Mouse (Mus musculus) limb, embryonic 13.5 days (tissue): ENCODE results near the gene Fam104a. TPM values are rescaled to one million over a fixed set of nuclear protein-coding genes. Genes with fewer than 3 reads are reported as not detected.
A peak's percentile ranks its signal among the peaks of the same experiment; 100 is the strongest.

ENCODE experiments used
- ATAC-seq: fragments of 200-750 bp; cut with Nextera tagmentation; 2 replicates; pipeline ENCODE4 v1.8.0; 2017; ENCODE audit warnings: low read depth, moderate number of reproducible peaks, moderate TSS enrichment; ENCODE audit not compliant: low FRiP score
- H3K27ac ChIP-seq: fragments of 300-500 bp; sonication (generic); 2 replicates; pipeline ENCODE4 v1.5.1; 2015; ENCODE audit warnings: inconsistent platforms, mild to moderate bottlenecking, moderate library complexity
- H3K27me3 ChIP-seq: fragments of 300-500 bp; sonication (generic); 2 replicates; pipeline ENCODE4 v1.6.1; 2015; ENCODE audit warnings: mild to moderate bottlenecking, inconsistent platforms
- H3K36me3 ChIP-seq: fragments of 300-500 bp; sonication (generic); 2 replicates; pipeline ENCODE4 v1.6.1; 2015; ENCODE audit warnings: inconsistent platforms, mild to moderate bottlenecking, moderate library complexity
- H3K4me1 ChIP-seq: fragments of 300-500 bp; sonication (generic); 2 replicates; pipeline ENCODE4 v1.6.1; 2015; ENCODE audit warnings: inconsistent platforms
- H3K4me2 ChIP-seq: fragments of 300-500 bp; sonication (generic); replicated peaks from 2 replicates; pipeline ENCODE4 v1.6.1; 2015; ENCODE audit warnings: inconsistent platforms, mild to moderate bottlenecking, moderate library complexity
- H3K4me3 ChIP-seq: fragments of 300-500 bp; sonication (generic); 2 replicates; pipeline ENCODE4 v1.5.1; 2015; ENCODE audit warnings: moderate library complexity, mild to moderate bottlenecking, inconsistent platforms
- H3K9ac ChIP-seq: fragments of 300-500 bp; sonication (generic); 2 replicates; pipeline ENCODE4 v1.6.1; 2015; ENCODE audit warnings: mild to moderate bottlenecking, inconsistent platforms
- H3K9me3 ChIP-seq: fragments of 300-500 bp; sonication (generic); 2 replicates; pipeline ENCODE4 v1.6.1; 2016; ENCODE audit warnings: inconsistent platforms
- WGBS: fragments of 180-500 bp; shearing (Covaris S2); methylation state at CpG from one replicate; pipeline ENCODE4 v1.1.7; 2015; 5-methylcytosine and 5-hydroxymethylcytosine counted together
- polyA plus RNA-seq: library from polyadenylated mRNA; unstranded; fragments of >200 nt; fragmentation: Nextera tagmentation; extraction: Ambion mirVana; gene quantifications from 2 replicates; pipeline ENCODE4 v1.2.1, GENCODE M21; 2015

Fam104a gene
- polyA plus RNA-seq, 1 experiment from 2014 or later: 48.0 TPM

DNA sequence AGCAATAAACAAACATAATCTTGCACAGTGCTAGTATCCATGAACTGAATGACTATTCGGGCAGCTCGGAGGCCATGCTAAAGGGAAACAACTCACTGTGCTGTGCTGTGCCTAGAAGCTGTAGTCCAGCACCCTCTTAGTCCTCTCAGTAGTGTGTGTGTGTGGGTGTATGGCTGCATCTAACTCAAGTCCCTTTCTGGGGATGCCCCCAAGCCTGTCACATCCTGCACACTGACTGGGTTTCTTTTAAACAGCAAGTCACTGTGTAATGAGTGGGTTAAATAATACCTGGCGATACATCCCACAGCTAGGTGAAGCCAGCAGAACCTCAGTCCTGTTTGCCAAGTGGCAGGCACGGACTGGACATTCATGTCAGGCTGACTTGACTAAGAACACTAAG lies 25.2 kb downstream of the Fam104a start:
- Histone ChIP-seq H3K9ac (no peak overlapping the region; the same call in 1 of the 2 replicates), H3K4me3 (no peak overlapping the region), H3K4me1 (peaks cover 20% of the 10 kb centered on the region), H3K9me3 (no peaks in the 10 kb centered on the region), H3K27ac (no peak overlapping the region), H3K4me2 (no peak overlapping the region), H3K27me3 (no peaks in the 10 kb centered on the region), H3K36me3 (peaks cover 97% of the 10 kb centered on the region)
- no peak; the same call in 1 of the 2 replicates for ATAC-seq
- WGBS: 80% methylated on average over 4 of the region's 4 CpGs

DNA sequence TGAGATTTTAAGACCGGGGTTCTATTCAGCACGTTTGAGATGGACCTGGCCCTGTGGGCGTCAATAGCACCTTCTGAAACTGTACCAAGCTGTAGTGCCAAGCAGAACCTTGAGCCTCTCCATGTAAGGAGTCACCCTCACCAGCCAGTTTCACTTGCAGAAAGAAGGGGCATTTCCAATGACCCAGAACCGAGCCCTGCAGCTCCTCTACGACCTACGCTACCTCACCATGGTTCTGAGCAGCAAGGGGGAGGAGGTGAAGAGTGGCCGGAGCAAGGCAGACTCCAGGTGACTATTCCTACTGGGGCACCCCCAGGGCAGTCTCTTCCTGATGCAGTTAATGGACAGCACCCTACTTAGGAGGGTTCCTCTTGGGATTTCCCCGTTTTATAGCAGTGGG lies 25.6 kb downstream of the Fam104a start:
- peaks cover 97% of the 10 kb centered on the region for H3K36me3 ChIP-seq
- no peak overlapping the region for H3K27ac ChIP-seq
- peaks cover 24% of the 10 kb centered on the region for H3K4me1 ChIP-seq
- no peaks in the 10 kb centered on the region for H3K27me3 ChIP-seq
- ATAC-seq: no peak
- WGBS: 85% methylated on average over 8 of the region's 8 CpGs
- no peak overlapping the region; the same call in 1 of the 2 replicates for H3K9ac ChIP-seq
- H3K9me3 ChIP-seq: no peaks in the 10 kb centered on the region
- no peak overlapping the region for H3K4me3 ChIP-seq
- H3K4me2 ChIP-seq: no peak overlapping the region

DNA sequence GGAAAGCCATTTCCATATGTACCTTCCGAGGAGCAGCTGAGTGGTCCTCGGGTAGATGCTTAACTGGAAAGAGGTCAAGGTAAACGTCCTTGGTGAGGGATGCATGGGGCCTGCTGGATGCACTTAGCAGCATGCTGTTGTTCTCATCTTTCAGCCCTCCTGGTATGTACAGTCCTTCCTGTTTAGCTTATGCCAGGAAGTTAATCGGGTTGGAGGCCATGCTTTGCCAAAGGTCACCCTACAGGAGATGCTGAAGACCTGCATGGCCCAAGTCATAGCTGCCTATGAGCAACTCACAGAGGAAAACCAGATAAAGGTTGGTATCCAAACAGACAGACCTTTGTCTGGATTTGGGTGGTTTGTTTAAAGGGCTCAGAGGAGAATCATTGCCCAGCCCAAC lies 26.7 kb downstream of the Fam104a start:
- Histone ChIP-seq H3K36me3 (peaks cover 99% of the 10 kb centered on the region), H3K4me1 (peaks cover 26% of the 10 kb centered on the region), H3K27me3 (no peaks in the 10 kb centered on the region), H3K9me3 (no peaks in the 10 kb centered on the region), H3K4me2 (no peak overlapping the region), H3K9ac (no peak overlapping the region), H3K4me3 (no peak overlapping the region), H3K27ac (no peak overlapping the region)
- no peak for ATAC-seq
- 66% methylated on average over 4 of the region's 4 CpGs for WGBS

DNA sequence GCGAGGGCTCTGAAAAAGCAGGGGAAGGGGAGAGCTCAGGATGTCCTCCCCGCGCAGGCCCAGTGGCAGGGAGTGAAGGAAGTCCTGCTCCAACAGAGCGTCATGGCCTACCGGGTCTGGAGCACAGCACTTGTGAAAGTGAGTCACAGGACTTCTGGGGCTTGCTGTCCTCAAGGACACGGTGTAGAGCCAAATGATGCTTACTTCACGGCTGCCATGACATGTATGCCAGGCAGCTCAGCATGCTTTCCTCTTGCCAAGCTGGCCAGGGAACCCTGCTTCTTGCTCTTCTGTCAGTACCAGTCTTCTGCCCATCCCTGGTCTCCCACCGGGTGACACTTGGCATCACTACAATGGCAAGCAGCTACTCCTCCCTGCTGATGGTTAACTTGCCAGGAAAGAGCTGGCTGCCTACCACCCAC lies 27.4 kb downstream of the Fam104a start:
- Histone ChIP-seq H3K4me2 (no peak overlapping the region), H3K4me1 (peaks cover 33% of the 10 kb centered on the region), H3K9ac (no peak overlapping the region), H3K36me3 (peaks cover 98% of the 10 kb centered on the region), H3K27ac (no peak overlapping the region), H3K4me3 (no peak overlapping the region), H3K9me3 (no peaks in the 10 kb centered on the region), H3K27me3 (no peaks in the 10 kb centered on the region)
- WGBS: 91% methylated on average over 8 of the region's 8 CpGs
- no peak for ATAC-seq

DNA sequence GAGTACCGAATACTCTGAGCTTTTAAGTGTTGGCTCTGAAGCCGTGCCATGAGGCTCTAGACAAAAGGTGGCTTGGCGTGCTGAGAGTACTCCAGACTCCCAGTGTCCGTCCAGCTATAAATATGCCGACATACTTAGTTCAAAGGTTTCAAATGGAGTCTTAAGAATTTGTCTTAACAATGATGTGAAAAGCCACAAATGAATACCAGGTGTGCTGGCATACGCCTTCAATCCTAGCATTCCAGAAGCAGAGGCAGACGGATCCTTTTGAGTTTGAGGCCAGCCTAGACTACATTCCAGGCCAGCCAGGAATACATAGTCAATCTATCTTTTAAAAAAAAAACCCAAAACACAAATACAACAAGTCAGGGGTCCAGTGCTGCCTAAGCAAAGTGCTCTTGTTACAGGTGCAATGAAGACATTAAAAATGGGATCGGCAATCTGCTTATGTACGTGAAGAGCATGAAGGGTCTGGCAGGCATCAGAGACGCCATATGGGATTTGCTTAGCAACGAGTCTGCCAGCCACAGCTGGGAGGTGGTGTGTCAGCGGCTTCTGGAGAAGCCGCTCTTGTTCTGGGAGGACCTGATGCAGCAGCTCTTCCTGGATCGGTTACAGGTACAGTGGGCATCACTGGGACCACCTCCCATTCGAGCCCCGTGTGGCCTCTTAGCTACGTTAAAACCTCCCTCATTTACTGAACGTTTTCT lies 29.2 kb downstream of the Fam104a start:
- Histone ChIP-seq H3K4me2 (no peak overlapping the region), H3K36me3 (peaks cover 80% of the 10 kb centered on the region), H3K27ac (peak overlapping the region; percentile 83), H3K9ac (no peak overlapping the region), H3K4me1 (peaks cover 49% of the 10 kb centered on the region), H3K9me3 (no peaks in the 10 kb centered on the region), H3K27me3 (no peaks in the 10 kb centered on the region), H3K4me3 (no peak overlapping the region)
- ATAC-seq: no peak
- WGBS: 32% methylated on average over 18 of the region's 18 CpGs

- H3K9me3 ChIP-seq: no peaks in the 10 kb centered on the region
- 68% methylated on average over 15 of the region's 15 CpGs for WGBS
- no peak overlapping the region for H3K4me2 ChIP-seq
- no peak for ATAC-seq
- H3K4me3 ChIP-seq: no peak overlapping the region
- no peaks in the 10 kb centered on the region for H3K27me3 ChIP-seq
- peaks cover 74% of the 10 kb centered on the region for H3K36me3 ChIP-seq
- peak overlapping the region; percentile 83 for H3K27ac ChIP-seq
- peaks cover 49% of the 10 kb centered on the region for H3K4me1 ChIP-seq
- H3K9ac ChIP-seq: 0 out of 2 replicates have a peak overlapping the region, but pooled peaks have one; percentile 13
Measured at GRCm38 (mm10) chr11:113654105-113654504, 29.9 kb downstream of the Fam104a start.

DNA sequence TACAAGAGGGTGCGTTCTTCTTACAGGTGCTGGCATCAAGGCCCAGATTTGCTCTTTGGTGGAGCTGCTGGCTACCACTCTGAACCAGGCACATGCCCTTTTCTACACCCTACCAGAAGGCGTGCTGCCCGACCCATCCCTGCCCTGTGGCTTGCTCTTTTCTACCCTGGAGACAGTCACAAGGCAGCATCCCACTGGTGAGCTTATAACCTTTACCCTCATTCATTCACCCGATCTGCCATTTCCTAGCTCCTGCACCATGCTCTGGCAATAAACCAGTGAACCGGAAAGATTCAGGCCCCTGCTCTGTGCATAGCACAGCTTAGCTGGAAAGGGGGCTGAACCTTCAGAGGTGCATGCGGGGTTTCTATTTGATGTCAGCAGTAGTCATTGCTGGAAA lies 31.4 kb downstream of the Fam104a start:
- H3K4me1 ChIP-seq: peaks cover 62% of the 10 kb centered on the region
- H3K4me2 ChIP-seq: no peak overlapping the region
- no peak overlapping the region for H3K27ac ChIP-seq
- H3K9me3 ChIP-seq: no peaks in the 10 kb centered on the region
- WGBS: 87% methylated on average over 6 of the region's 6 CpGs
- H3K36me3 ChIP-seq: peaks cover 58% of the 10 kb centered on the region
- H3K9ac ChIP-seq: no peak overlapping the region
- H3K27me3 ChIP-seq: no peaks in the 10 kb centered on the region
- ATAC-seq: no peak
- H3K4me3 ChIP-seq: no peak overlapping the region

DNA sequence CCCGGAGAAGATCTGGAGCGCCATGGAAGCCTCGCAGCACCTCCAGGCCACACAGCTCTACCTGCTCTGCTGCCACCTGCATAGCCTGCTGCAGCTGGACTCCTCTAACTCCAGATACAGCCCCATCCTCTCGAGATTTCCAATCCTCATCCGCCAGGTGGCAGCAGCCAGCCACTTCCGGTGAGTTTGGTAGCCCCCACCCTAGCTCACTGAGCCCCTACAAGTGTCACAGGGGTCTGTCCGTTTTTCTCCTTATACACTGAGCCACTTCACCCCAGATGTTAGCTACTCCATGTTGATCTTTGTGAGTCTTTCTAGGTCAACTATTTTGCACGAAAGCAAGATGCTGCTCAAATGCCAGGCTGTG lies 32.1 kb downstream of the Fam104a start:
- Histone ChIP-seq H3K9me3 (no peaks in the 10 kb centered on the region), H3K4me3 (no peak overlapping the region), H3K27me3 (no peaks in the 10 kb centered on the region), H3K9ac (no peak overlapping the region), H3K4me2 (0 out of 2 replicates have a peak overlapping the region, but pooled peaks have one; percentile 68), H3K27ac (no peak overlapping the region), H3K36me3 (peaks cover 52% of the 10 kb centered on the region), H3K4me1 (peaks cover 62% of the 10 kb centered on the region)
- WGBS: 49% methylated on average over 8 of the region's 8 CpGs
- ATAC-seq: no peak

DNA sequence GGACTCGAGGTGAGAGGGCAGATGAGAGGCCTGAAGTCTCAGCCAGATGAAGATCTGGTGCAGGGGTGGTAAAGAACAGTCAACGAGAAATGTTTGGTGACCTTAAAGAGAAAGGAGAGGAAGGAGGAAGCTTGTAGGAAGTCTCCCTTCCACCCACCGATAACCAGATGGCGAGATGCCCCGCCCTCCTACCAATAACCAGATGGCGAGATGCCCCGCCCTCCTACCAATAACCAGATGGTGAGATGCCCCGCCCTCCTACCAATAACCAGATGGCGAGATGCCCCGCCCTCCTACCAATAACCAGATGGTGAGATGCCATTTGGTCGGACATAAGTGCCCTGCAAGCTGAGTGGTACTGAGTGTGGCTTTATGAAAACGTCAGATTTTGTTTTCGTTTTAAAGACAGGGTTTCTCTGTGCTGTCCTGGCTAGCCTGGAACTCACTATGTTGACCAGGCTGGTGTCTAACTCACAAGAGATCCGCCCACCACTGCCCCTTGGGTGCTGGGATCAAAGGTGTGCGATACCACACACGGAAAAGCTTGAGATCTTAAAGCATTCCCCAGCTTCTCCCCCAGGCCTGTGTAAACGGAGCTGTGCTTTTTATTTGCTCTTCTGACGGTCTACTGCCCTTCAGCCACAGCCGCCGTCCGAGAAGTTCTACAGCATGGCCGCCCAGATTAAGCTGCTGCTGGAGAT lies 32.6 kb downstream of the Fam104a start:
- H3K4me1 ChIP-seq: peaks cover 62% of the 10 kb centered on the region
- whole genome bisulfite sequencing: 47% methylated on average over 22 of the region's 22 CpGs

GRCm38 (mm10) chr11:113649353-113650210 lies 34.4 kb downstream of the Fam104a start, which contains the start of gene Slc39a11:
Gene Slc39a11 (minus strand): TSS chr11:113650079.
- no peaks in the 10 kb centered on the region for H3K27me3 ChIP-seq
- peak within 1 kb of the TSS; percentile 68 for H3K4me2 ChIP-seq
- under 1% methylated on average over 85 of the region's 91 CpGs for WGBS
- peaks cover 51% of the 10 kb centered on the region for H3K4me1 ChIP-seq
- peak within 1 kb of the TSS; percentile 82; the same call in 1 of the 2 replicates for H3K27ac ChIP-seq
- H3K9ac ChIP-seq: peak within 1 kb of the TSS; percentile 93
- H3K9me3 ChIP-seq: 0 out of 2 replicates have a peak, but pooled peaks cover 4% of the 10 kb centered on the region
- peak; percentile 78 for ATAC-seq
- peak within 1 kb of the TSS; percentile 90 for H3K4me3 ChIP-seq
- peaks cover 30% of the 10 kb centered on the region for H3K36me3 ChIP-seq

More for the DNA sequence above, 32.6 kb downstream of the Fam104a start:
- no peak for ATAC-seq
- Histone ChIP-seq H3K27ac (no peak overlapping the region), H3K9ac (no peak overlapping the region), H3K27me3 (no peaks in the 10 kb centered on the region), H3K4me2 (peak overlapping the region; percentile 68), H3K36me3 (peaks cover 47% of the 10 kb centered on the region), H3K9me3 (no peaks in the 10 kb centered on the region), H3K4me3 (peak overlapping the region; percentile 90; the same call in 1 of the 2 replicates)

DNA sequence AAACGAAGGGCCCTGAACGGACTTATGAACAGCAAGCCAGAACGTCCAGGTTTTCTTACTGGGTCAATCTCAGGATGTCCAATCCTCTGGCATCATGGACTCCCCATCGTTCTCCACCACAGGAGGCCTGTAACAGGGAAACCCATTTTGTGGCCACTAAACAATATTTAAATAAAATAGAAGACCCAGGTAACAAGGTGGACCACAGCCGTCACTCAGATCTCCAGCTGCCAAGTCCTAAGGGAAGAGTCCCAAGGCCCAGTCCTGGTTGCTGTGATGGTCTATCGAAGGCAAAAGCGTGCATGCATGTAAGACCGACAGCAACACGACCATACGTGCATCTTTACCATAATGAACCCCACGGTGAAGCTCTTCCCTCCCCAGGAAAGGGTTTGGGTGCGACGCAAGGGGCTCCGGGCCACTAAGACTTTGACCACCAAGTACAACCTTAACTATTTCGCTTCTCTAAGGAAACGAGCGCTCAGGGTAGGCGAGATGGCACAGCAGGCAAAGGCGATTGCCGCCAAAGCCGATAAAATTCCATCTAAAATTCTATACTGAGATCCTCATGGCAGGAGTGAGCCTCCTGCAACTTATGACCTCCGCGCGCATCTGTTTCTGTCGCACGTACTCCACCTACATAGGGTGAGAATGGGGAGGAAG lies 35.1 kb downstream of the Fam104a start, which contains the start of gene Cog1:
Cog1 (plus strand) TSS at position 480 of the 663 bp plus-strand sequence.
- ATAC-seq: no peak
- 0 out of 2 replicates have a peak, but pooled peaks cover 4% of the 10 kb centered on the region for H3K9me3 ChIP-seq
- H3K9ac ChIP-seq: peak within 1 kb of the TSS; percentile 93
- H3K27me3 ChIP-seq: no peaks in the 10 kb centered on the region
- peak within 1 kb of the TSS; percentile 68 for H3K4me2 ChIP-seq
- 45% methylated on average over 26 of the region's 26 CpGs for WGBS
- H3K36me3 ChIP-seq: peaks cover 22% of the 10 kb centered on the region
- peak within 1 kb of the TSS; percentile 90 for H3K4me3 ChIP-seq
- peak within 1 kb of the TSS; percentile 82; the same call in 1 of the 2 replicates for H3K27ac ChIP-seq
- peaks cover 43% of the 10 kb centered on the region for H3K4me1 ChIP-seq
